Mouse (Mus musculus): ENCODE measurements at regions not wholly inside any gene's neighbourhood (a gene's known extent, or its start where the extent isn't known, plus 50 kb on each side); places are given as distances from the start of the nearest gene placed in this dataset.
A peak's percentile ranks its signal among the peaks of the same experiment; 100 is the strongest.

GRCm38 (mm10) chr2:94983484-94983883, 545.5 kb upstream of the Api5 start:
- no peaks in the 10 kb centered on the region for H3K4me1 ChIP-seq
- 51% methylated on average over 4 of the region's 4 CpGs for WGBS
- ATAC-seq (replicated peaks): peak; percentile 79

GRCm38 (mm10) chr2:94963520-94963919, 525.6 kb upstream of the Api5 start:
- Histone ChIP-seq H3K4me3 (no peak overlapping the region), H3K9me3 (no peaks in the 10 kb centered on the region), H3K36me3 (replicated peaks) (no peaks in the 10 kb centered on the region), H3K27me3 (replicated peaks) (no peaks in the 10 kb centered on the region), H3K4me2 (no peak overlapping the region), H3K9ac (no peak overlapping the region), H3K27ac (no peak overlapping the region), H3K4me1 (no peaks in the 10 kb centered on the region)
- ATAC-seq (replicated peaks): no peak

More at GRCm38 (mm10) chr2:94983484-94983883, 545.5 kb upstream of the Api5 start:
- no peak overlapping the region for H3K27ac ChIP-seq
- H3K4me3 ChIP-seq: no peak overlapping the region
- no peaks in the 10 kb centered on the region for H3K27me3 ChIP-seq (replicated peaks)
- H3K9me3 ChIP-seq: no peaks in the 10 kb centered on the region
- H3K4me2 ChIP-seq: no peak overlapping the region
- no peaks in the 10 kb centered on the region for H3K36me3 ChIP-seq (replicated peaks)
- no peak overlapping the region for H3K9ac ChIP-seq

DNA sequence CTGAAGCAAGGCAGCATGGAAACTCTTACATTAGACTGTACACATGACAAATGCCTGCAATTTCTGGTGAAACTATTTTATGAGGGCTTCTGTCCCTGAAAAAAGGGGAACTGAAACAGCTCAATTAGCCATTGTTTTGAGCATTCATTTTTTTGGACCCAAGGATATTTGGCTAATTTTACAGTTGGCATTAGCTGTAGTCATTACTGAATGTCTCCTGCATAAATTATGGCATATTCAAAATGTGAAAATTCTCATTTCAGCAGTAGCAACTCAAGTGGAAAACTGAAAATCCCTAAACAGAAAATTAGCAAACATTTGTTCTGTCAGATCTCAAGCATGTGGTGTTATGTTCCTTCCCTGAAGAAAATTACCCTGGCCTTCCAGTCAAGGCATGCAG, 507.7 kb upstream of the Api5 start:
- H3K36me3 ChIP-seq (replicated peaks): no peaks in the 10 kb centered on the region
- no peaks in the 10 kb centered on the region for H3K9me3 ChIP-seq
- H3K9ac ChIP-seq: no peak overlapping the region
- H3K4me2 ChIP-seq: no peak overlapping the region
- H3K27me3 ChIP-seq (replicated peaks): no peaks in the 10 kb centered on the region
- H3K4me1 ChIP-seq: no peaks in the 10 kb centered on the region
- H3K27ac ChIP-seq: no peak overlapping the region
- no peak overlapping the region for H3K4me3 ChIP-seq
- no peak for ATAC-seq (replicated peaks)

DNA sequence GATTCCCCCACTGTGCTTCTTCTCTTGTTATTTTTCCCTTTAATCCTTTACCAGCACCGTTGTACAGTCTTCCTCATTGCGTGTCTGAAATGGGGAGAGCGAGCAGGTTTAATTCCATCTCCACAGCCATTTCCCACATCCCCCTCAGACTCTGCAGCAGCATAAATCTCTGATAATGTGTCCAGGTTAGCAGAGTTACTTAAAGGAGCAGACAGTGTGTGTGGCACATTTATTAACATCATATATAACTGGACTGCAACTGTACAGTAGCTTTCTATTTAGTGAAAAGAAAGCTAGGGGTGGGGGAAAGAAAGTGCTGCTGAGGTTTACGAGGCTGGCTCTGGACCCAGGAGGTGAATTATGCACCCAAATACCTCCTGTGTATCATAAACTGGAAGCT, 494.2 kb upstream of the Api5 start:
- Histone ChIP-seq H3K9ac (no peak overlapping the region), H3K4me3 (no peak overlapping the region), H3K4me2 (no peak overlapping the region), H3K27ac (no peak overlapping the region), H3K9me3 (no peaks in the 10 kb centered on the region), H3K4me1 (no peaks in the 10 kb centered on the region), H3K27me3 (replicated peaks) (no peaks in the 10 kb centered on the region), H3K36me3 (replicated peaks) (no peaks in the 10 kb centered on the region)
- ATAC-seq (replicated peaks): no peak
- 84% methylated on average over 4 of the region's 4 CpGs for WGBS

GRCm38 (mm10) chr2:94919361-94919760, 481.4 kb upstream of the Api5 start:
- Histone ChIP-seq H3K4me2 (no peak overlapping the region), H3K9me3 (no peaks in the 10 kb centered on the region), H3K9ac (no peak overlapping the region), H3K36me3 (replicated peaks) (no peaks in the 10 kb centered on the region), H3K4me3 (no peak overlapping the region), H3K27ac (no peak overlapping the region), H3K4me1 (no peaks in the 10 kb centered on the region), H3K27me3 (replicated peaks) (no peaks in the 10 kb centered on the region)
- ATAC-seq (replicated peaks): no peak
- WGBS: 77% methylated on average over 3 of the region's 3 CpGs

DNA sequence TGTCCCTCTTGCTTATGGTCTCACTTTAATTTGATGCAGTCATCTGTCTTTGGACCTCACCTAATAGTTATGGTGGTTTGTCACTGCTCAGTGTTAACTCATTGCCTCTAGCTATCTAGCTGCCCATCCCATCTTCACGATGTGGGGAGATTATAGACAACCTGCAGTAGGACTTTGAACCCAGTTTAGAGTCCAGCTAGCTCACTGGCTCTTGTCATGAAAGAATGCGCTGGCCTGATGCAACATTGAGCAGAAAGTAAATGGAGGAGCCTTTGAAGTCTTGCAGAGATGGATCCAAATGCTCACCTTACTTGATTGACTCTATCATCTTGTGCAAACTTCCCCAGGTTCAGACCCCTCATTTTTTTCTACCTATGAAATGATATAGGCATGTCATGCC, 480.1 kb upstream of the Api5 start:
- Histone ChIP-seq H3K4me2 (no peak overlapping the region), H3K4me1 (no peaks in the 10 kb centered on the region), H3K4me3 (no peak overlapping the region), H3K9ac (no peak overlapping the region), H3K27me3 (replicated peaks) (no peaks in the 10 kb centered on the region), H3K36me3 (replicated peaks) (no peaks in the 10 kb centered on the region), H3K27ac (no peak overlapping the region), H3K9me3 (no peaks in the 10 kb centered on the region)
- WGBS: 85% methylated on average over 2 of the region's 2 CpGs
- ATAC-seq (replicated peaks): no peak

GRCm38 (mm10) chr2:94901580-94901979, 463.6 kb upstream of the Api5 start:
- Histone ChIP-seq H3K9me3 (no peaks in the 10 kb centered on the region), H3K36me3 (replicated peaks) (no peaks in the 10 kb centered on the region), H3K27me3 (replicated peaks) (no peaks in the 10 kb centered on the region), H3K4me1 (no peaks in the 10 kb centered on the region), H3K4me2 (no peak overlapping the region), H3K4me3 (no peak overlapping the region), H3K27ac (no peak overlapping the region), H3K9ac (no peak overlapping the region)
- no peak for ATAC-seq (replicated peaks)
